Mouse (Mus musculus) layer of hippocampus, adult 18-20 months (tissue): Measurements from ENCODE around the gene Pim2. TPM values are rescaled to one million over a fixed set of nuclear protein-coding genes. Genes with fewer than 3 reads are reported as not detected.
"Not testable (repeated sequence)": the region's sequence is repeated elsewhere in the genome, so short reads cannot be mapped to it uniquely, and the experiment has no call there.

Experiments
- DNase-seq, 2 experiments: peaks; one replicate each; pipeline ENCODE4 v3.0.0; 2022; ENCODE audit warnings: low spot score in 2 of 2
- total RNA-seq, 2 experiments: library from RNA; stranded (reverse); gene quantifications; 2 replicates each; pipeline ENCODE4 v1.2.3; 2021

Gene Pim2
- total RNA-seq, 2 experiments from 2014 or later = 49.3 to 58.8 TPM

DNA sequence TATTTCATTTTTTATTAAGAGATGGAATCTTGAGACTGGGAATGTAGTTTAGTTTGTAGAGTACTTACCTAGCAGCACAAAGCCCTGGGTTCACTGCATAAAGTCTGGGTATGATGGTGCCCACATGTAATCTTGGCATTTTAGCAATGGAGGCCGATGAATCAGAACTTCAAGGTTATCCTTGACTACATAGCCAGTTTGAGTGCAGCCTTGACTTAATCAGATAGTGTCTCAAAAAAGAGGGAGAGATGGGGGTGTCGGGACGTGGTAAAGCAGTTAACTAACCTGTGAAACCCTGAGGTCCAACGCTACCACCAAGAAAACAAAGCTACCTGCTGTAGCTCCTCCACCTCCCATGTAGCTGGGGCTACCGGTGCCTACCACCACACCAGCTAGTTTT is 26.4 kb downstream of the Pim2 start:
- no peak for DNase-seq

DNA sequence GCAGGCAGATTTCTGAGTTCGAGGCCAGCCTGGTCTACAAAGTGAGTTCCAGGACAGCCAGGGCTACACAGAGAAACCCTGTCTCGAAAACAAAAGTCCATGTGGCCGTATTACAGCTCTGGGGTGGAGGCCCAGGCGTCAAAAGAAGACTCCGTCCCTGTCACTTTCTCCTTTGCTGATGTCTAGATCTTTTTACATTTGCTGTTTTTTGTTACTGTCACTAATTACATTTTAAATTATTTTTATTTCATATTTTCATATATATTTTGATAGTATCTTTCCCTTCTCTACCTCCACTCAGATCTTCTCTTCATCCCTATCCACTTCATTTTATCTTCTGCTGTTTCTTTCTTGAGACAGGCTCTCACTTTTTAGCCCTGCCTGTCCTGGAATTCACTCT is 29.7 kb downstream of the Pim2 start, which contains the start of gene Gm10491:
Gene Gm10491 (minus strand): TSS at position 101 of the 400 bp plus-strand sequence.
- no peak for DNase-seq

DNA sequence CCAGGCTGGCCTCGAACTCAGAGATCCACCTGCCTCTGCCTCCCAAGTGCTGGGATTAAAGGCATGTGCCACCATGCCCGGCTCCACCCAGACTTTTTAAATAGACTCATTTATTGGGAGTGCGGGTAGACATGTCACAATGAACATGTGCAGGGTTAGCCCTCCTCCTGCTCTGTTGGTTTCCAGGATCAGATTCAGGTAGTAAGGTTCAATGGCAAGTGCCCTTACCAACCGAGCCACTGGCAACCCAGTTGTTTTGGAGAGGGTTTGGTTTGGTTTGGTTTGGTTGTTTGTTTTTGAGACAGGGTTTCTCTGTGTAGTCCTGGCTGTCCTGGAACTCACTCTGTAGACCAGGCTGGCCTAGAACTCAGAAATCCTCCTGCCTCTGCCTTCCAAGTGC is 31.2 kb downstream of the Pim2 start, which contains the start of gene Gm10490:
Gene Gm10490 (plus strand): TSS at position 301 of the 400 bp plus-strand sequence.
- DNase-seq = not testable (repeated sequence)

DNA sequence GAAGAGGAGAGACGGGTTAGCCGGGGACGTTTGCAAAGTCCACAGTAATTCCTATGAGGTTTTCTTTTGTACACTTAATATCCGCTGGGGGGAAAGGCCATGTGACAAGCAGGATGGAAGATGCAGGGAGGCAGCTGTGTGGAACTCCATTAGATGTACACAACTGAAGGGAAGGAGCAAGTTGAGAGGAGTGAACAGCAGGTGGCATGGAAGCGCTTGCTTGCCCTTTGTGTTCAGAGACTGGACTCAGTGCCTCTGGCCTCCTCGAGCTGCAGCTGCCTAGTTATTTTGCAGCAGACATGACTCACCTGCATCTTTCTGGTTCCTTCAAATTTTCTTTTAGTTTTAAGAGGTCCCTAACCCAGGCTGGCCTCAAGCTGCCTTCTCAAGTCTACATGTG is 32.4 kb downstream of the Pim2 start:
- DNase-seq = no peak

DNA sequence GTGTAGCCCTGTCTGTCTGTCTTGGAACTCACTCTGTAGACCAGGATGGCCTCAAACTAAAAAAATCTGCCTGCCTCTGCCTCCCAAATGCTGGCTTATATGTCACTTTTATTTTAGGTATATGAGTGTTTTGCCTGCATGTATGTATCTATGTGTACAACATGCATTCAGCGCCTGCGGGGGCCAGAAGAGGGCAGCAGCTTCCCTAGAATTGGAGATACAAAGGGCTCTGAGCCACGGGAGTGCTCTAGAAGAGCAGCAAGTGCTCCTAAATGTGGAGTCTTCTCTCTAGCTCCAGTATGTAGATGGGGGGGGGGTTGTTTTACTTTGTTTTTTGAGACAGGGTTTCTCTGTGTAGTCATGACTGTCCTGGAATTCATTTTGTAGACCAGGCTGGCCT is 37.6 kb downstream of the Pim2 start:
- DNase-seq = not testable (repeated sequence)

DNA sequence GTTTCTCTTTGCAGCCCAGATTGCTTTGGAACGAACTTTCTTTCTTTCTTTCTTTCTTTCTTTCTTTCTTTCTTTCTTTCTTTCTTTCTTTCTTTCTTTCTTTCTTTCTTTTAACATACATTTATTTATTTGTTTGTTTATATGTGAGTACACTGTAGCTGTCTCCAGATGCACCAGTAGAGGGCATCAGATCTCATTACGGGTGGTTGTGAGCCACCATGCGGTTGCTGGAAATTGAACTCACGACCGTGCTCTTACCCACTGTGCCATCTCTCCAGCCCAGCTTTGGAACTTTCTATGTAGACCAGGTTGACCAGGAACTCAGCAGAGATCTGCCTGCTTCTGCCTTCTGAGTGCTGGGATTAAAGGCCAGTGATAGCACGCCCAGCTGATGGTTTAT is 39.9 kb downstream of the Pim2 start:
- DNase-seq = not testable (repeated sequence)

DNA sequence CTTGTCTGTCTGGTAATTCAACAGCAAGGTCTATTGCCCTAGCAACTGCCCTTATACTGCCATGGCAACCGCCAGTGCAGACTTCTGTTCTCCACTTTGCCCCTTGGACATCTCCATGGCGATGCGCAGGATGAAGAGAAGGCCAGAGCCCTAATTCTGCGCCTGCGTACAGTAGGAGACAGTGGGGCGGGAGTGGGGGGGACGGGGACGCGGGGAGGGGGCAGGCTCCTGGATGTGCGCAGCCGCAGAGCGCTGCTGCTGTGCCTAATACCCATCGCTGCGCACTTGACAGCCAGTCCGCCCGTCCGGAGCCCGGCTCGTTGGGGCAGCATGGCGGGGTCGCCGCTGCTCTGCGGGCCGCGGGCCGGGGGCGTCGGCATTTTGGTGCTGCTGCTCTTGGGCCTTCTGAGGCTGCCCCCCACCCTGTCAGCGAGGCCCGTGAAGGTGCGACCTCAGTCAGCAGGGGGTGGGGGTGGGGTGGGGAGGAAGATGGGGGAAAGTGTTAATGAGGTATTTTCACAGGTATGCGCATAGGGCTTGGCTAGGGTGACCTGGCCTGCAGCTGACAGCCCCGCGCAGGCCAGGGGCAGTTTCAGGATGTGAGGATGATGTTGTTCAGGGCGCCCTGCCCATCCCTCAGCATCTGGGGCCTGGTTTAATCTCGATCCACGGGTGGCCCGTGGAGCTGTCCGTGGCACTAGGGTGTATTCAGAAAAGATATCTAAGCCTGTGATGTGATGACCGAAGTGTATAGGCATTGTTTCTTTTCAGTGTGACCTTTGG is 41.7 kb downstream of the Pim2 start, which contains the start of gene Pcsk1n:
Gene Pcsk1n (plus strand): TSS at position 222 of the 783 bp plus-strand sequence.
- DNase-seq = peak; percentile 36 to 67

DNA sequence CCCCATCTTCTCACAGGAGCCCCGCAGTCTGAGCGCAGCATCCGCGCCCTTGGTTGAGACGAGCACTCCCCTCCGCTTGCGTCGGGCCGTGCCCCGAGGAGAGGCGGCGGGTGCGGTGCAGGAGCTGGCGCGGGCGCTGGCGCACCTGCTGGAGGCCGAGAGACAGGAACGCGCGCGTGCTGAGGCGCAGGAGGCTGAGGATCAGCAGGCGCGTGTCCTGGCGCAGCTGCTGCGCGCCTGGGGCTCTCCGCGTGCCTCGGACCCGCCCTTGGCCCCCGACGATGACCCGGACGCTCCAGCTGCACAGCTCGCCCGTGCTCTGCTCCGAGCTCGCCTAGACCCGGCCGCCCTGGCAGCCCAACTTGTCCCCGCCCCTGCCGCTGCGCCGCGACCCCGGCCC is 44.0 kb downstream of the Pim2 start:
- no peak for DNase-seq

DNA sequence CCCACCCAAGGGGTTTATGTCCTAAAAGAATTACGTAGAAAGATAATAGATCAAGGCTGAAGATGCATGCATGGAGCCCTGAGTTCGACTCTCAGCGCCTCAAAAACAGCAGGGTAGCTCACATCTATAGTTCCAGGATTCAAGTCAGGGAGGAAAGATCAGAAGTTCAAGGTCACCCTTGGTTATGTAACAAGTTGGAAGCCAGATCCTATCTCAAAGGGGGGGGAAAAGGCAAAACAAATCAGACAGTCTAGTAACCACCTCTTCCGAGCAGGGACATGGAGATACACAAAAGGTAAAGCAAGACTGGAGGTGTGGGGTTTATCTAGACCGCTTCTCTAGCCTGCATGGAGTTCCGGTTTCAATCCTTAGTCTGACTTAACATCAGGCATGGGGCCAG is 48.2 kb downstream of the Pim2 start:
- DNase-seq = no peak

DNA sequence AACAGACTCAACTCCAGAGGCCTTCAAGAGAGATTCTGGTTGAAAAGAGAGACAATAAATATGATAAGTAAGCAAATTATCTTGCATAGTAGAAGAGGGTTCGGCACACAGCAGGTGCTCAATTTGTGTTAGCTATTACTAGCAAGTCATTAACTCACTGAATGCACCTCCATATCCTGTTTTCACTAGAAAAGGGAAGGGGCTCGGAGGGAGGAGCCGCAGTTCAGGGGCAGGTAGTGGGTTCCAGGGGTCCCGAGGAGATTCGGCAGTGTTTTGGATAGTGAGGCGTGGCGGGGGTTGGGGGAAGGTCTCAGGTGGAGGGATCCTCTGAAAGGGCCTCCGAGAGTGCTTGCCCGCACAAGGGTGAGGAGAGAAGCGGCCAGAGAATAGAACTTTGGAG is 49.1 kb downstream of the Pim2 start:
- DNase-seq = no peak

DNA sequence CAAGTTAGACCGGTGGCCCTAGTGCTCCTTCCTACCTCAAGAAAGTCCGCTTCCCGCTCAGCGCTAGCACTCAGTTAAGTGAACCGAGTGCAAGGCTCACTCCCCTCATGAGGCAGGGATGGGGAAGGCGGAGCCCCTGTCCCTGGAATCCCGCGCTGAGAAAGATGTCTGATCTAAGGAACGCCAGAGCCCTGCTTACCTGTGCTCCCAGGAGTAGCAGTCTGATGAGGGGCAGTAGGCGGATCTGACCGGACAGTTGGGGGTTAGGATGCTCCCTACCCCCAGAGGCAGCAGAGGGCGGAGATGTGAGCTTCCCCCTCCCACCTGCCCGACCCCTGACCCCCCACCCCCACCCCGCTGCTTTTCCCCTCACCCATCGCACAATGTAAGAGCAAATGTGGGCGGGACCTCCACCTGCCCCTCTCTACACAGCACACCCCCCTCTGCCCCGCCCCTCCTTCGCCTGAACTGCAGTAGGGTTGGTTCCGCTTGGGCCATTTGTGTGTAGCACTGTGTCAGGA is 50.3 kb downstream of the Pim2 start, which contains the start of gene Eras:
Gene Eras (minus strand): TSS at position 338 of the 521 bp plus-strand sequence.
- no peak for DNase-seq

Other genes starting within 250 kb of the Pim2 start
- 1,000 to 10,000 TPM; 1,783 to 1,871 TPM for gene Syp, start 239.8 kb upstream of the Pim2 start, total RNA-seq
- gene Prickle3, start 221.0 kb upstream of the Pim2 start, total RNA-seq = 1 to 10 TPM; 1.5 TPM
- 1 to 10 TPM; 3.9 to 5.1 TPM for gene Plp2, start 206.9 kb upstream of the Pim2 start, total RNA-seq
- gene Magix, start 197.0 kb upstream of the Pim2 start, total RNA-seq = under 1 TPM in 1 of 2 experiments, not detected in 1; 0.41 TPM
- 10 to 100 TPM; 36.5 to 37.4 TPM for gene Gpkow, start 181.1 kb upstream of the Pim2 start, total RNA-seq
- 10 to 100 TPM; 61.6 to 67.4 TPM for gene Wdr45, start 163.9 kb upstream of the Pim2 start, total RNA-seq
- gene Gm45208, start 156.0 kb upstream of the Pim2 start, total RNA-seq = under 1 TPM in 1 of 2 experiments, not detected in 1; 0.41 TPM
- gene Praf2, start 149.8 kb upstream of the Pim2 start, total RNA-seq = 100 to 1,000 TPM in 1 of 2 experiments, 10 to 100 TPM in 1; 97.3 to 100 TPM
- 10 to 100 TPM; 17.6 to 21.5 TPM for gene Ccdc120, start 127.4 kb upstream of the Pim2 start, total RNA-seq
- 10 to 100 TPM; 33.7 to 38.7 TPM for gene Tfe3, start 115.7 kb upstream of the Pim2 start, total RNA-seq
- 100 to 1,000 TPM in 1 of 2 experiments, 10 to 100 TPM in 1; 95.3 to 105 TPM for gene Gripap1, start 88.5 kb upstream of the Pim2 start, total RNA-seq
- gene Kcnd1, start 56.0 kb upstream of the Pim2 start, total RNA-seq = 1 to 10 TPM; 7.0 to 8.9 TPM
- gene Otud5, start 36.9 kb upstream of the Pim2 start, total RNA-seq = 10 to 100 TPM; 75.3 to 87.4 TPM
- 10 to 100 TPM; 38.9 to 45.9 TPM for gene Slc35a2, start 5.8 kb downstream of the Pim2 start, total RNA-seq
- gene Pqbp1, start 21.0 kb downstream of the Pim2 start, total RNA-seq = 10 to 100 TPM; 93.4 to 96.7 TPM
- gene Timm17b, start 21.1 kb downstream of the Pim2 start, total RNA-seq = 10 to 100 TPM; 21.9 to 23.8 TPM
- not detected for gene Gm10491, start 29.6 kb downstream of the Pim2 start, total RNA-seq
- gene Gm10490, start 31.3 kb downstream of the Pim2 start, total RNA-seq = not detected
- 100 to 1,000 TPM; 437 to 442 TPM for gene Pcsk1n, start 41.6 kb downstream of the Pim2 start, total RNA-seq
- gene Eras, start 50.3 kb downstream of the Pim2 start, total RNA-seq = not detected
- 10 to 100 TPM; 41.6 to 43.5 TPM for gene Hdac6, start 69.6 kb downstream of the Pim2 start, total RNA-seq
- gene Gata1, start 99.8 kb downstream of the Pim2 start, total RNA-seq = not detected
- under 1 TPM in 1 of 2 experiments, not detected in 1; 0.84 TPM for gene Glod5, start 140.2 kb downstream of the Pim2 start, total RNA-seq
- 10 to 100 TPM; 20.3 to 24.9 TPM for gene Suv39h1, start 196.5 kb downstream of the Pim2 start, total RNA-seq
- 1 to 10 TPM; 1.4 to 1.6 TPM for gene Was, start 212.2 kb downstream of the Pim2 start, total RNA-seq